Mouse (Mus musculus): ENCODE results near the gene Tle3. TPM values are rescaled to one million over a fixed set of nuclear protein-coding genes. Genes with fewer than 3 reads are reported as not detected.

Gene Tle3
- polyA plus RNA-seq, 2 experiments = 45.1 to 113 TPM

GRCm38 (mm10) chr9:61449363-61449904 lies 77.3 kb downstream of the Tle3 start:
- no peak overlapping the region for H3K4me3 ChIP-seq (replicated peaks; ENCODE audit: low read length)
- peaks cover 4% of the 10 kb centered on the region for H3K4me1 ChIP-seq (ENCODE audit: control insufficient read depth, insufficient read depth, low read length)
- 48% methylated on average over 5 of the region's 5 CpGs for WGBS
- H3K27ac ChIP-seq (replicated peaks; ENCODE audit: low read depth, low read length) = no peak overlapping the region
- no peak overlapping the region for H3K4me2 ChIP-seq (replicated peaks; ENCODE audit: low read depth, low read length, severe bottlenecking)
- H3K9me3 ChIP-seq (ENCODE audit: control insufficient read depth, low read length) = no peaks in the 10 kb centered on the region
- H3K36me3 ChIP-seq (ENCODE audit: control insufficient read depth, insufficient read depth, low read length) = no peaks in the 10 kb centered on the region
- H3K27me3 ChIP-seq (ENCODE audit: control insufficient read depth, insufficient read depth, low read length) = no peaks in the 10 kb centered on the region
- no peak for DNase-seq (ENCODE audit: low spot score)
- no peak for ATAC-seq (ENCODE audit: low FRiP score, low read depth)
- H3K9ac ChIP-seq (ENCODE audit: low read depth, low read length, severe bottlenecking) = no peak overlapping the region
- no peak for TF ChIP-seq POLR2A (IDR thresholded peaks at IDR 0.05; ENCODE audit: borderline replicate concordance, extremely low read depth, insufficient read depth, insufficient read length)

- no peak for TF ChIP-seq POLR2A (IDR thresholded peaks at IDR 0.05; ENCODE audit: borderline replicate concordance, extremely low read depth, insufficient read depth, insufficient read length)
- H3K4me2 ChIP-seq (replicated peaks; ENCODE audit: low read depth, low read length, severe bottlenecking) = no peak overlapping the region
- H3K27ac ChIP-seq (replicated peaks; ENCODE audit: low read depth, low read length) = no peak overlapping the region
- no peak overlapping the region for H3K4me3 ChIP-seq (replicated peaks; ENCODE audit: low read length)
- H3K36me3 ChIP-seq (ENCODE audit: control insufficient read depth, insufficient read depth, low read length) = no peaks in the 10 kb centered on the region
- no peak overlapping the region for H3K9ac ChIP-seq (ENCODE audit: low read depth, low read length, severe bottlenecking)
- no peaks in the 10 kb centered on the region for H3K4me1 ChIP-seq (ENCODE audit: control insufficient read depth, insufficient read depth, low read length)
- DNase-seq (ENCODE audit: low spot score) = no peak
- 90% methylated on average over 1 of the region's 1 CpGs for WGBS
- H3K27me3 ChIP-seq (ENCODE audit: control insufficient read depth, insufficient read depth, low read length) = no peaks in the 10 kb centered on the region
- ATAC-seq (ENCODE audit: low FRiP score, low read depth) = no peak
- H3K9me3 ChIP-seq (ENCODE audit: control insufficient read depth, low read length) = no peaks in the 10 kb centered on the region
Observed at GRCm38 (mm10) chr9:61452081-61452480, 79.9 kb downstream of the Tle3 start.

- H3K27me3 ChIP-seq (ENCODE audit: control insufficient read depth, insufficient read depth, low read length) = no peaks in the 10 kb centered on the region
- no peaks in the 10 kb centered on the region for H3K36me3 ChIP-seq (ENCODE audit: control insufficient read depth, insufficient read depth, low read length)
- DNase-seq (ENCODE audit: low spot score) (peak; percentile 16), ATAC-seq (ENCODE audit: low FRiP score, low read depth) (no peak)
- TF ChIP-seq POLR2A (IDR thresholded peaks at IDR 0.05; ENCODE audit: borderline replicate concordance, extremely low read depth, insufficient read depth, insufficient read length) = no peak
- 53% methylated on average over 6 of the region's 6 CpGs for WGBS
- no peak overlapping the region for H3K4me2 ChIP-seq (replicated peaks; ENCODE audit: low read depth, low read length, severe bottlenecking)
- no peaks in the 10 kb centered on the region; the same call in 1 of the 2 replicates for H3K4me1 ChIP-seq (ENCODE audit: control insufficient read depth, insufficient read depth, low read length)
- H3K27ac ChIP-seq (replicated peaks; ENCODE audit: low read depth, low read length) = no peak overlapping the region
- H3K9me3 ChIP-seq (ENCODE audit: control insufficient read depth, low read length) = no peaks in the 10 kb centered on the region
- H3K9ac ChIP-seq (ENCODE audit: low read depth, low read length, severe bottlenecking) = no peak overlapping the region
- H3K4me3 ChIP-seq (replicated peaks; ENCODE audit: low read length) = no peak overlapping the region
Observed at GRCm38 (mm10) chr9:61455861-61456261, 83.7 kb downstream of the Tle3 start.

- Histone ChIP-seq H3K36me3 (ENCODE audit: control insufficient read depth, insufficient read depth, low read length) (no peaks in the 10 kb centered on the region), H3K9ac (ENCODE audit: low read depth, low read length, severe bottlenecking) (no peak overlapping the region), H3K4me1 (ENCODE audit: control insufficient read depth, insufficient read depth, low read length) (no peaks in the 10 kb centered on the region; the same call in 1 of the 2 replicates), H3K27me3 (ENCODE audit: control insufficient read depth, insufficient read depth, low read length) (no peaks in the 10 kb centered on the region), H3K9me3 (ENCODE audit: control insufficient read depth, low read length) (no peaks in the 10 kb centered on the region), H3K4me3 (replicated peaks; ENCODE audit: low read length) (no peak overlapping the region), H3K4me2 (replicated peaks; ENCODE audit: low read depth, low read length, severe bottlenecking) (no peak overlapping the region), H3K27ac (replicated peaks; ENCODE audit: low read depth, low read length) (no peak overlapping the region)
- TF ChIP-seq POLR2A (IDR thresholded peaks at IDR 0.05; ENCODE audit: borderline replicate concordance, extremely low read depth, insufficient read depth, insufficient read length) = no peak
- 62% methylated on average over 5 of the region's 5 CpGs for WGBS
- ATAC-seq (ENCODE audit: low FRiP score, low read depth) (no peak), DNase-seq (ENCODE audit: low spot score) (no peak)
Observed at GRCm38 (mm10) chr9:61456441-61457161, 84.4 kb downstream of the Tle3 start.

- H3K4me3 ChIP-seq (replicated peaks; ENCODE audit: low read length) = no peak overlapping the region
- no peak for TF ChIP-seq POLR2A (IDR thresholded peaks at IDR 0.05; ENCODE audit: borderline replicate concordance, extremely low read depth, insufficient read depth, insufficient read length)
- no peak overlapping the region for H3K9ac ChIP-seq (ENCODE audit: low read depth, low read length, severe bottlenecking)
- H3K27ac ChIP-seq (replicated peaks; ENCODE audit: low read depth, low read length) = no peak overlapping the region
- H3K4me1 ChIP-seq (ENCODE audit: control insufficient read depth, insufficient read depth, low read length) = no peaks in the 10 kb centered on the region; the same call in 1 of the 2 replicates
- WGBS = 17% methylated on average over 10 of the region's 10 CpGs
- no peak overlapping the region for H3K4me2 ChIP-seq (replicated peaks; ENCODE audit: low read depth, low read length, severe bottlenecking)
- H3K9me3 ChIP-seq (ENCODE audit: control insufficient read depth, low read length) = no peaks in the 10 kb centered on the region
- no peak for DNase-seq (ENCODE audit: low spot score)
- no peaks in the 10 kb centered on the region for H3K27me3 ChIP-seq (ENCODE audit: control insufficient read depth, insufficient read depth, low read length)
- no peaks in the 10 kb centered on the region for H3K36me3 ChIP-seq (ENCODE audit: control insufficient read depth, insufficient read depth, low read length)
- ATAC-seq (ENCODE audit: low FRiP score, low read depth) = no peak
Observed at GRCm38 (mm10) chr9:61457162-61457523, 85.0 kb downstream of the Tle3 start.
